Mouse (Mus musculus) left cerebral cortex, adult 8-10 months (tissue): ENCODE data around the gene Gm10486. TPM values are rescaled to one million over a fixed set of nuclear protein-coding genes. Genes with fewer than 3 reads are reported as not detected.
"Not testable (repeated sequence)": the region's sequence is repeated elsewhere in the genome, so short reads cannot be mapped to it uniquely, and the experiment has no call there.

Experiments
- DNase-seq, 2 experiments: peaks; one replicate each; pipeline ENCODE4 v3.0.0; 2022; ENCODE audit warnings: low spot score in 2 of 2
- total RNA-seq, 4 experiments: library from RNA; stranded (reverse); gene quantifications; 2 replicates each; pipeline ENCODE4 v1.2.4; 2022

Gene Gm10486
- not detected for total RNA-seq

DNA sequence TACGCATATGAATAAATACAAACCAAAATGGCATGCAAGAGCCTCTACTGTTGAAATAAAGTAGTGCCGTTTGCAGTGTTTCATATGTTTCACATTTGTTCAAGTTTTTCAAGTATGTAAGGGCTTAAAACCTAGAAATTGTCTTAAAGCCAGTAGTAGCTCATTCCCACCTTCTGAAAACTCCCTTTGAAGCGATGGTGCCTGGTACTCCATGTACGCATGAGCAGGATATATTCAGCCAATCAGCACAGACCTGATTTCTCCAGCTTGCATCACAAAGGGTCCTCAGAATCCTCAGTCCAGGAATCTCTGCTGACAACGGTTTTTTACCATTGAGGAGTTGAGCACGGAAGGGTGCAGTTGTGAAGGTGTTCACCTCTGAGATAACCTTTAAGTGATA is at the start of gene Gm10486:
Gene Gm10486, plus strand, starts transcription at position 301 of the 400 bp plus-strand sequence.
- DNase-seq, result not testable (repeated sequence)
